Mouse (Mus musculus) forebrain, embryonic 15.5 days (tissue): ENCODE data around the gene Creb5. TPM values are rescaled to one million over a fixed set of nuclear protein-coding genes. Genes with fewer than 3 reads are reported as not detected.

Source experiments
- ATAC-seq: fragments of 200-750 bp; cut with Nextera tagmentation; replicated peaks from 2 replicates; pipeline ENCODE4 v1.8.0; 2017; ENCODE audit warnings: mild to moderate bottlenecking, moderate TSS enrichment, moderate library complexity
- H3K27ac ChIP-seq: fragments of 300-500 bp; sonication (generic); replicated peaks from 2 replicates; pipeline ENCODE4 v1.5.1; 2015; ENCODE audit warnings: mild to moderate bottlenecking, inconsistent platforms
- H3K27me3 ChIP-seq: fragments of 300-500 bp; sonication (generic); 2 replicates; pipeline ENCODE4 v1.6.1; 2015; ENCODE audit warnings: inconsistent platforms
- H3K36me3 ChIP-seq: fragments of 300-500 bp; sonication (generic); 2 replicates; pipeline ENCODE4 v1.6.1; 2015; ENCODE audit warnings: mild to moderate bottlenecking, inconsistent platforms
- H3K4me1 ChIP-seq: fragments of 300-500 bp; sonication (generic); 2 replicates; pipeline ENCODE4 v1.6.1; 2015; ENCODE audit warnings: inconsistent platforms
- H3K4me2 ChIP-seq: fragments of 300-500 bp; sonication (generic); replicated peaks from 2 replicates; pipeline ENCODE4 v1.6.1; 2015; ENCODE audit warnings: mild to moderate bottlenecking, inconsistent platforms
- H3K4me3 ChIP-seq: fragments of 300-500 bp; sonication (generic); 2 replicates; pipeline ENCODE4 v1.5.1; 2015; ENCODE audit warnings: mild to moderate bottlenecking, inconsistent platforms
- H3K9ac ChIP-seq: fragments of 300-500 bp; sonication (generic); replicated peaks from 2 replicates; pipeline ENCODE4 v1.6.1; 2015; ENCODE audit warnings: mild to moderate bottlenecking, inconsistent platforms
- H3K9me3 ChIP-seq: fragments of 300-500 bp; sonication (generic); 2 replicates; pipeline ENCODE4 v1.6.1; 2016; ENCODE audit warnings: inconsistent platforms
- WGBS: fragments of 180-500 bp; shearing (Covaris S2); methylation state at CpG from one replicate; pipeline ENCODE4 v1.1.7; 2015; ENCODE audit warnings: mixed read lengths; 5-methylcytosine and 5-hydroxymethylcytosine counted together
- polyA plus RNA-seq: library from polyadenylated mRNA; unstranded; fragments of >200 nt; fragmentation: Nextera tagmentation; extraction: Ambion mirVana; gene quantifications from 2 replicates; pipeline ENCODE4 v1.2.1, GENCODE M21; 2015

Creb5 gene
- polyA plus RNA-seq, 1 experiment from 2014 or later = 14.5 TPM

GRCm38 (mm10) chr6:53618164-53618563 is 331.1 kb downstream of the Creb5 start:
- H3K9me3 ChIP-seq = no peaks in the 10 kb centered on the region
- H3K9ac ChIP-seq = no peak overlapping the region
- H3K4me1 ChIP-seq = 0 out of 2 replicates have a peak, but pooled peaks cover 3% of the 10 kb centered on the region
- WGBS = 81% methylated on average over 8 of the region's 8 CpGs
- H3K4me2 ChIP-seq = no peak overlapping the region
- H3K27ac ChIP-seq = no peak overlapping the region
- no peaks in the 10 kb centered on the region for H3K27me3 ChIP-seq
- H3K36me3 ChIP-seq = no peaks in the 10 kb centered on the region
- ATAC-seq = no peak
- H3K4me3 ChIP-seq = no peak overlapping the region

DNA sequence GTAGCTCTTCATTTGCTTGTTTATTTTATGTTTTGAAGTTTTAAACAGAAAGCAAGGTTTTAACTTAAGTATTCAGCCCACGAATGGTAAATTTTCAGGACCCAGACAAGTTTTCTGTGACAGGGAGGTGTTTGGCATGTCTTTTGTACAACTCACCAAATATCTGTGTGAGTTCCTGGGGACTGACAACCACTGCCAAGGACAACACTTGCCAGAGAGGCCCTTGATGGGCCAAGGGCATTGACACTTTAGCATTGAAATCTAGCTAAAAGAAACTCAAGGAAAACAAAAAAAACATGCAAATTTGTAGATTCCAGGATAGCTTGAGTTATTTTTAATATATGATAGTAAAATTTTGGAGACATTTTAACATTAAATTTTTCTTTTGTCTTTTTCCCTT is 332.6 kb downstream of the Creb5 start:
- no peak overlapping the region for H3K4me2 ChIP-seq
- H3K4me3 ChIP-seq = no peak overlapping the region
- WGBS = 55% methylated on average over 1 of the region's 1 CpGs
- H3K27ac ChIP-seq = no peak overlapping the region
- no peak for ATAC-seq
- no peaks in the 10 kb centered on the region for H3K27me3 ChIP-seq
- no peaks in the 10 kb centered on the region for H3K36me3 ChIP-seq
- no peak overlapping the region for H3K9ac ChIP-seq
- H3K4me1 ChIP-seq = peaks cover 17% of the 10 kb centered on the region
- no peaks in the 10 kb centered on the region for H3K9me3 ChIP-seq

GRCm38 (mm10) chr6:53621295-53621694 is 334.2 kb downstream of the Creb5 start:
- Histone ChIP-seq H3K9me3 (no peaks in the 10 kb centered on the region), H3K9ac (no peak overlapping the region), H3K4me3 (no peak overlapping the region), H3K27ac (no peak overlapping the region), H3K36me3 (no peaks in the 10 kb centered on the region), H3K27me3 (no peaks in the 10 kb centered on the region), H3K4me2 (no peak overlapping the region), H3K4me1 (peaks cover 25% of the 10 kb centered on the region)
- 88% methylated on average over 5 of the region's 5 CpGs for WGBS
- no peak for ATAC-seq

- 9% methylated on average over 15 of the region's 15 CpGs for WGBS
- peak overlapping the region; percentile 64 for H3K27ac ChIP-seq
- no peak overlapping the region for H3K4me3 ChIP-seq
- H3K9me3 ChIP-seq = no peaks in the 10 kb centered on the region
- H3K4me2 ChIP-seq = no peak overlapping the region; the same call in 1 of the 2 replicates
- H3K4me1 ChIP-seq = peaks cover 28% of the 10 kb centered on the region
- no peak overlapping the region for H3K9ac ChIP-seq
- H3K27me3 ChIP-seq = no peaks in the 10 kb centered on the region
- H3K36me3 ChIP-seq = no peaks in the 10 kb centered on the region
- peak; percentile 84 for ATAC-seq
Observed at GRCm38 (mm10) chr6:53624455-53625276, 337.6 kb downstream of the Creb5 start.

DNA sequence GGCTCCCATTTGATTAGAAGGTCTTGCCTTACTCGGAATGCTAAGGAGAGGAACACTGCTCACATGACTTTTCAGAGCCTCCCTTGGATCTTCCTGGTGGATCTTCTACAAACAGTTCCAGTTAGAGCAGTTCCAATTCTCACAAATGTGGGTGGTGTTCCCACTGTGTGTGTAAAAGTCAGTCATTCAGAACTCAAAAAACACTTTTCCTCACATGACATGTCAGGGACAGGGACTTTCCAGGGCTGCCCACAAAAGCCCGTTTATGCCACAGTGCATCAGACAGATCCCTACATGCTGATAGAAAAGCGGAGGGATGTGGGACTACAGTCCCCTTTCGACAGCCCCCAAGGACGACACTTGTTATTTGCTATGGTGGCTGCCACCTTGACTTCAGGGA is 339.0 kb downstream of the Creb5 start:
- Histone ChIP-seq H3K27me3 (no peaks in the 10 kb centered on the region), H3K9me3 (no peaks in the 10 kb centered on the region), H3K27ac (no peak overlapping the region), H3K9ac (no peak overlapping the region), H3K4me1 (peaks cover 28% of the 10 kb centered on the region), H3K4me2 (no peak overlapping the region), H3K4me3 (no peak overlapping the region), H3K36me3 (no peaks in the 10 kb centered on the region)
- ATAC-seq = no peak
- WGBS = 87% methylated on average over 5 of the region's 5 CpGs

- H3K4me2 ChIP-seq = no peak overlapping the region
- H3K4me3 ChIP-seq = no peak overlapping the region
- peaks cover 23% of the 10 kb centered on the region for H3K4me1 ChIP-seq
- H3K36me3 ChIP-seq = no peaks in the 10 kb centered on the region
- no peaks in the 10 kb centered on the region for H3K9me3 ChIP-seq
- ATAC-seq = no peak
- H3K27ac ChIP-seq = no peak overlapping the region
- H3K9ac ChIP-seq = no peak overlapping the region
- H3K27me3 ChIP-seq = no peaks in the 10 kb centered on the region
Observed at GRCm38 (mm10) chr6:53628714-53629113, 341.6 kb downstream of the Creb5 start.

DNA sequence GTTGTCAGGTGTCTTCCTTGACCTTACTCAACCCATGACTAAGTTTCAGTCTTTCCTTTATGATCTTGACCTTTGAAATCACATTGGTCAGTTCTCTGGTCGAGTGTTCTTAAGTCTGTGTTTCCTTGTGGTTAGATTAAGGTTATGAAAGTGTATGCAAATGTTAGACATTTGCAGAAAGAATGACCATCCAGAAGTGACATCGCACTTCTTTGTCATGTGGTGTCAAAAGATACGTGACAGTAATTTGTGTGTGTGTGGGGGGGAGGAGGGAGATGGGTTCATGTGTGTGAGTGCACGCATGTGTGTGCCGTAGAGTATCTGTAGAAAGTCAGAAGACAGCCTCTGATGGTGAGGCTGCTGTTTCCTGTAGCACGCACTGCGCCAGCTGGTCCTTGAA is 348.4 kb downstream of the Creb5 start:
- H3K27ac ChIP-seq = no peak overlapping the region
- WGBS = 93% methylated on average over 7 of the region's 7 CpGs
- H3K4me1 ChIP-seq = peaks cover 14% of the 10 kb centered on the region
- no peak overlapping the region for H3K4me2 ChIP-seq
- no peak overlapping the region for H3K4me3 ChIP-seq
- H3K36me3 ChIP-seq = no peaks in the 10 kb centered on the region
- no peak for ATAC-seq
- H3K27me3 ChIP-seq = no peaks in the 10 kb centered on the region
- H3K9ac ChIP-seq = no peak overlapping the region
- no peaks in the 10 kb centered on the region for H3K9me3 ChIP-seq

GRCm38 (mm10) chr6:53637356-53638351 is 350.6 kb downstream of the Creb5 start:
- H3K27me3 ChIP-seq = no peaks in the 10 kb centered on the region
- H3K27ac ChIP-seq = peak overlapping the region; percentile 66
- H3K9me3 ChIP-seq = no peaks in the 10 kb centered on the region
- no peak overlapping the region for H3K9ac ChIP-seq
- H3K4me2 ChIP-seq = peak overlapping the region; percentile 16; the same call in 1 of the 2 replicates
- peak; percentile 55 for ATAC-seq
- H3K36me3 ChIP-seq = no peaks in the 10 kb centered on the region
- WGBS = 33% methylated on average over 13 of the region's 13 CpGs
- no peak overlapping the region for H3K4me3 ChIP-seq
- H3K4me1 ChIP-seq = peaks cover 29% of the 10 kb centered on the region

GRCm38 (mm10) chr6:53641633-53642605 is 354.8 kb downstream of the Creb5 start:
- H3K9me3 ChIP-seq = no peaks in the 10 kb centered on the region
- H3K27me3 ChIP-seq = no peaks in the 10 kb centered on the region
- ATAC-seq = peak; percentile 39
- peaks cover 49% of the 10 kb centered on the region for H3K4me1 ChIP-seq
- H3K4me2 ChIP-seq = peak overlapping the region; percentile 39
- H3K27ac ChIP-seq = peak overlapping the region; percentile 27
- H3K9ac ChIP-seq = no peak overlapping the region; the same call in 1 of the 2 replicates
- peak overlapping the region; percentile 28 for H3K4me3 ChIP-seq
- WGBS = 30% methylated on average over 30 of the region's 30 CpGs
- H3K36me3 ChIP-seq = no peaks in the 10 kb centered on the region

- no peaks in the 10 kb centered on the region for H3K36me3 ChIP-seq
- H3K27me3 ChIP-seq = no peaks in the 10 kb centered on the region
- H3K4me3 ChIP-seq = no peak overlapping the region
- 53% methylated on average over 7 of the region's 7 CpGs for WGBS
- no peaks in the 10 kb centered on the region for H3K9me3 ChIP-seq
- no peak overlapping the region for H3K4me2 ChIP-seq
- H3K4me1 ChIP-seq = peaks cover 45% of the 10 kb centered on the region
- peak overlapping the region; percentile 27 for H3K27ac ChIP-seq
- H3K9ac ChIP-seq = 0 out of 2 replicates have a peak overlapping the region, but pooled peaks have one; percentile 3
- no peak for ATAC-seq
Observed at GRCm38 (mm10) chr6:53642826-53643356, 355.8 kb downstream of the Creb5 start.

GRCm38 (mm10) chr6:53643481-53643880 is 356.4 kb downstream of the Creb5 start:
- H3K4me3 ChIP-seq = no peak overlapping the region
- no peak overlapping the region for H3K9ac ChIP-seq
- H3K9me3 ChIP-seq = no peaks in the 10 kb centered on the region
- H3K4me2 ChIP-seq = peak overlapping the region; percentile 4
- peaks cover 39% of the 10 kb centered on the region for H3K4me1 ChIP-seq
- H3K36me3 ChIP-seq = no peaks in the 10 kb centered on the region
- H3K27me3 ChIP-seq = no peaks in the 10 kb centered on the region
- peak overlapping the region; percentile 27 for H3K27ac ChIP-seq
- no peak for ATAC-seq
- WGBS = 21% methylated on average over 5 of the region's 5 CpGs
